Mouse (Mus musculus) small intestine, adult 2 months (tissue): ENCODE results near the gene 2010111I01Rik. TPM values are rescaled to one million over a fixed set of nuclear protein-coding genes. Genes with fewer than 3 reads are reported as not detected.
"Not testable (repeated sequence)": the region's sequence is repeated elsewhere in the genome, so short reads cannot be mapped to it uniquely, and the experiment has no call there.

Source experiments
- H3K27ac ChIP-seq: fragments of 200-500 bp; 2 replicates; pipeline ENCODE4 v1.5.1; 2012; ENCODE audit warnings: low read depth, low read length, control low read depth, inconsistent platforms; ENCODE audit not compliant: insufficient read depth
- H3K27me3 ChIP-seq: fragments of 200-500 bp; 2 replicates; pipeline ENCODE4 v1.6.1; 2012; ENCODE audit warnings: mild to moderate bottlenecking, moderate library complexity, low read length, inconsistent platforms; ENCODE audit not compliant: control insufficient read depth, insufficient read depth
- H3K36me3 ChIP-seq: fragments of 200-500 bp; 2 replicates; pipeline ENCODE4 v1.6.1; 2012; ENCODE audit warnings: mild to moderate bottlenecking, low read length, control low read depth, inconsistent platforms; ENCODE audit not compliant: control insufficient read depth, insufficient read depth
- H3K4me1 ChIP-seq: fragments of 200-500 bp; 2 replicates; pipeline ENCODE4 v1.6.1; 2012; ENCODE audit warnings: low read length, inconsistent platforms, mixed read lengths; ENCODE audit not compliant: control insufficient read depth, insufficient read depth, insufficient read length
- H3K4me3 ChIP-seq: fragments of 200-500 bp; 2 replicates; pipeline ENCODE4 v1.5.1; 2012; ENCODE audit warnings: low read depth, mild to moderate bottlenecking, control low read depth, inconsistent platforms, low read length, moderate library complexity
- CTCF ChIP-seq: fragments of 200-500 bp; IDR thresholded peaks from 2 replicates; pipeline ENCODE4 v1.5.1; 2012; ENCODE audit warnings: low read depth, mild to moderate bottlenecking, control low read depth, inconsistent platforms, low read length, moderate library complexity, mixed read lengths; ENCODE audit not compliant: insufficient replicate concordance, insufficient read length; ENCODE audit errors: extremely low read depth
- POLR2A ChIP-seq: fragments of 200-500 bp; IDR thresholded peaks from 2 replicates; pipeline ENCODE4 v1.6.1; 2012; ENCODE audit warnings: low read depth, mild to moderate bottlenecking, control low read depth, inconsistent platforms, low read length, moderate library complexity
- WGBS: fragments of 180-500 bp; shearing (Covaris S2); methylation state at CpG from one replicate; pipeline ENCODE4 v1.1.7; 2018; 5-methylcytosine and 5-hydroxymethylcytosine counted together
- polyA plus RNA-seq: library from polyadenylated mRNA; depleted of rRNA; stranded (reverse); fragments of >200 nt; gene quantifications from 2 replicates; pipeline ENCODE4 v1.2.3, GENCODE M21; 2012

The 2010111I01Rik gene
- polyA plus RNA-seq, 1 experiment, result 48.4 TPM

DNA sequence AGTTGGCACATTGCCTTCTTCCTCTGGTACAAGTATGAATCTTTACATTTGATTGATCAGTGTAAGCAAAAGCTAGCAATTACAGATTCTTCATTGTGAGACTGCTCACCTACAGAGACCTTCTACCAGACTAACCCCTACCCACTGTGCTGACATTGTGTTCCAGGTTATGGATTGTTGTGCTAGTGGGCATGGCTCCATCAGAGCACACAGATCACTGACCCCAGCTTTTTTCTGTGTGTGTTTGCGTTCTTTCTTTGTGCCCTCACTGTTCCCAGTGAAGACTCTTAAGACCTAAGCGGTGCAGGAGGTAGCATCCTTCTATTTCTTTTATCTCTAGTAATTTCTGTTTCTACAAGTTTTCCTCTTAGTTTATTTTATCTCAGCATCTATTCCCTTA lies 32.1 kb downstream of the 2010111I01Rik start:
- WGBS, result 93% methylated on average over 2 of the region's 2 CpGs

DNA sequence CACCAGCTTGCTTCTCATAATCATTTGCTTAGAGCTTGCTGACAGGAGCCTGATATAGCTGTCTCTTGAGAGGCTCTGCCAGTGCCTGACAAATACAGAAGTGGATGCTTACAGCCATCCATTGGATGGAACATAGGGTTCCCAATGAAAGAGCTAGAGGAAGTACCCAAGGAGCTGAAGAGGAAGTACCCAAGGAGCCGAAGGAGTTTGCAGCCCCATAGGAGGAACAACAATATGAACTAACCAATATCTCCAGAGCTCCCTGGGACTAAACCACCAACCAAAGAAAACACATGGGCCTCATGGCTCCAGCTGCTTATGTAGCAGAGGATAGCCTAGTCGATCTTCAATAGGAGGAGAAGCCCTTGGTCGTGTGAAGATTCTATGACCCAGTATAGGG lies 42.8 kb downstream of the 2010111I01Rik start:
- H3K4me1 ChIP-seq, H3K27me3 ChIP-seq, H3K36me3 ChIP-seq, H3K27ac ChIP-seq, H3K4me3 ChIP-seq: not testable (repeated sequence)
- 82% methylated on average over 3 of the region's 3 CpGs for WGBS

More for the DNA sequence above, 32.1 kb downstream of the 2010111I01Rik start:
- Histone ChIP-seq H3K27me3 (no peaks in the 10 kb centered on the region), H3K4me3 (no peak overlapping the region), H3K4me1 (peaks cover 3% of the 10 kb centered on the region; the same call in 1 of the 2 replicates), H3K36me3 (no peaks in the 10 kb centered on the region), H3K27ac (no peak overlapping the region)
- TF ChIP-seq CTCF (no peak), POLR2A (no peak)

DNA sequence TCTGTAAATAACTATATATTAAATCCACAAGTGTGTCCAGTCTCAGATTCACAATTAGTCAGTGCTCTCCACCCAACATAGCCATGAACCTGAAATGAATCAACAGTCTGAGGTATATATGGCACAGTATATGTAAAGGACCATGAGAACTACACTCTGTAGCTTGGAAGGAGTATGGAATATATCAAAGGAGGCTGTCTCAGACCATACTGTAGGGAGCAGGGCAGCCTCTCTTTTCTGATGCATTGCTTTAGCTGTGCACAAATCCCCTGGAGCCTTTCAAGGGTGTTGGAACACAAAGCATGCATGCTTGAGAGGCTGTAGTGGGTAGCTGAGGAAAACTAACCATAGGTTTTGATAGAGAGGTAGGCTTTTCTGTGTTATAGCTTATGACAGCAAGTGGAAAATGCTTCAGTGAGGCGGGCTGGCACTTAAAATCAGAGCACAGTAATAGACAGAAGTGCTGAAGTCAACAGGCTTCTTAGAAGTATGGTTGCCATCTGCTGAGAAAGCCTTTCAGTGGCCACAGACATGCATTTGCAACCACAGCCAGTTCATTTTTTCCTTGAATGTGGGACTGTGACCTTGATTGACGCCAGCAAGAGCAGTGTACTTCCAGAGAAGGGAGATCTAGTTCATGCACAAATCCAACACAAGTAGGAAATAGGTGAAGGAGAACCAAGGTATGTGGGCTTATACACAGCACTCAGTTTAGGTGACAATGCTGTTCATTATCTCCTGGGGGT lies 45.8 kb downstream of the 2010111I01Rik start:
- TF ChIP-seq POLR2A (no peak), CTCF (no peak)
- no peaks in the 10 kb centered on the region for H3K4me1 ChIP-seq
- H3K36me3 ChIP-seq, result no peaks in the 10 kb centered on the region
- H3K27ac ChIP-seq, result no peak overlapping the region
- no peaks in the 10 kb centered on the region for H3K27me3 ChIP-seq
- 76% methylated on average over 2 of the region's 2 CpGs for WGBS
- H3K4me3 ChIP-seq, result no peak overlapping the region

DNA sequence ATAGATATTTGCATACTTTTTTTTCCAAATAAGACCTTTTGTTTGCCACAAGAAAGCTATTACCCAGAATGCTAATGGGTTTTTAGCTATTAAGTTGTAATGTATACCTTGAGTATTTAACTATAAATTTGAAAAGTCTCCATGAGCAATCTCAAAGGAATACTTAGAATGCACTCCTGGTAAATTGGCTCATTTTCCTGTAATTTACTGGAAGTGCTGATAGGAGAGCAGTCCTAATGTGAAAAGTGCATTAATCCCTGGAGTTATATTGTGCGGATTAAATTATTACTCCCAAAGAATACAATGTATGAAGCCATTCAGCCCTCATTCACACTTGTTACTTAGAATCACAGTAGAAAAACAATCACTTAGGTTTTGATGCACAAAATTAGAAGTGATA lies 49.7 kb downstream of the 2010111I01Rik start:
- whole genome bisulfite sequencing, result 95% methylated on average over 1 of the region's 1 CpGs
- Histone ChIP-seq H3K27ac (no peak overlapping the region), H3K27me3 (no peaks in the 10 kb centered on the region), H3K4me3 (no peak overlapping the region), H3K4me1 (no peaks in the 10 kb centered on the region), H3K36me3 (no peaks in the 10 kb centered on the region)
- TF ChIP-seq CTCF (no peak), POLR2A (no peak)

DNA sequence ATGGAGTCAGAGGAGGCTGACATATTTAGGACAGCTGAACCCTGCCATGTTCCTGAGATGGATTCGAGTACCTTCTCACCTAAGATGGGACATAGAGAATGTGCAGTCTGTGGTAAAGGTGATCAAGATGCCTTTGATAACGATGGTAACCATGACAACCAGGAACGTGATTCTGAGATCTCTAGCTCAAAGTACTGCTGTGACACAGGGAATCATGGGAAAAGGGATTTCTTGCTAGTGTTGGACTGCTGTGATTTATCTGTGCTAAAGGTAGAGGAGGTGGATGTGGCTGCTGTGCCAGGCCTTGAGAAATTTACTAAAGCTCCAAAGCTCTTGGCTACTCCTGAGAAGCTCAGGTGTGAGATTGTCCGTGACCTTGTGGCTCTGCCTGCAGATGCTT lies 50.7 kb downstream of the 2010111I01Rik start:
- H3K4me1 ChIP-seq, result no peaks in the 10 kb centered on the region
- no peak overlapping the region for H3K4me3 ChIP-seq
- no peak for TF ChIP-seq POLR2A
- no peak for TF ChIP-seq CTCF
- no peak overlapping the region for H3K27ac ChIP-seq
- 63% methylated on average over 4 of the region's 4 CpGs for WGBS
- no peaks in the 10 kb centered on the region for H3K36me3 ChIP-seq
- no peaks in the 10 kb centered on the region for H3K27me3 ChIP-seq

DNA sequence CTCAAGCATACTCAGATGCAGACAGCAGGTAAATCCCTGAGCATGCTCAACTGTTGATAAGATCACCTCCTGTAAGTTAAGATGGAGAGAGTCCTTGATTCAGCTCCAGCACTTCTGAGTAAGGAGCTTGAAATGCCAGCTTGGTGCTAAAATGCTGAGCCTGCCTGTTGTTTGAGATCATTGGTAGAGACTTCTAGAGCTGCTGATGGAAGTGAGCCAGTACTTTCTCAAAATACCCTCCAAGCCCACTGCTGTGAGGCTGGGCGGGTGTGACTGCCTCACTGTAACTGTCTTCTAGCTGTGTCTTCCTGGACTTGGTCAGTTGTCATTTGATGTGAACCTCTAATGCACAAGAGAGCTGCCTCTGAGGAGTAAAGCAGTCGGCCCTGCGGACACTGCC lies 51.4 kb downstream of the 2010111I01Rik start:
- Histone ChIP-seq H3K27me3 (no peaks in the 10 kb centered on the region), H3K36me3 (no peaks in the 10 kb centered on the region), H3K4me1 (no peaks in the 10 kb centered on the region), H3K27ac (no peak overlapping the region), H3K4me3 (no peak overlapping the region)
- 94% methylated on average over 3 of the region's 3 CpGs for WGBS
- no peak for TF ChIP-seq POLR2A
- no peak for TF ChIP-seq CTCF

DNA sequence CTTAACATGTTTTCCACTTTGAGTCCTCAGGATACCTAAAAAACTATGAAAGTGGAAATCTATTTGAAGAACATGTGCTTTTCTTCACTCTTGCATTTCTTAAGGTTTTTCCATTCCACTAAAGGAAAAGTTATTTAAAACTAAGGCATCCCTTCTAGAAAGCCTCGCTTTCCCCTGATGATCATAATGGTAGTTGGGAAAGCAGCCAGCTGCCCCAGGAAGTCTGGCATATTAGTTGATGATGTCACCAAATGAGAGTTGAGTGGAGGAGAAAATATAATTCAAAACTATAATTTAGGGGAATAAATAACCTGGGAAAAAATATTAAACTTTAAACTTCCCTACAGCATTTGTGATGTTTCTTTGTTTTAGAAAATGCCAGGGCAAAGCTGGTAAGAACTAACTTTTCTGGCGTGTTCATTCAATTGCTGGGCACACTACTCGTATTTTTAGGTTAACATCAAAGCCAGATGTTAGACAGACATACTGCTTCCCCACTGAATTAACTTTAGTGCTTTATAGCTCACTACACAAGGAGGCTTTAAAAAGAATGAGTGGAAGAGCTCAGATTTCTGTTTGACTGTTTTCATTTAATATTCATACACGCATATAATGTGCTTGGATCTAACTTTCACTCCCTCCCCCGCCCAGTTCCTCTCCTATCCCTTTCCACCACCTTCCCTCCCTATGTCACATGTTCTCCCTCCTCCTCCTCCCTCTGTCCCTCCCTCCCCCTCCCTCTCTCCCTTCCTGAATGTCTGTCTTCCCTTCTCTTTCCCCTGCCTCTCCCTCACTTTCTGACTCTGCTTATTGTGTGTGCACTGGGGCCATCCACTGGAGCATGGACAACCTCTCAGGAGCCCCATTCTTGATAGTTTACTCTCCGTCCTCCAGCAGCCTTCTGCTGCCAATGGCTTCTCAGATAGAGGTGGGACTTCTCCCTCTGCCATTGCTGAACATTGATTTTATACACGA lies 58.8 kb downstream of the 2010111I01Rik start:
- Histone ChIP-seq H3K4me3 (no peak overlapping the region), H3K27ac (no peak overlapping the region), H3K36me3 (no peaks in the 10 kb centered on the region), H3K4me1 (no peaks in the 10 kb centered on the region), H3K27me3 (no peaks in the 10 kb centered on the region)
- WGBS, result 72% methylated on average over 7 of the region's 7 CpGs
- no peak for TF ChIP-seq CTCF
- no peak for TF ChIP-seq POLR2A
